Mouse (Mus musculus) forebrain, embryonic 11.5 days (tissue): Measurements from ENCODE around the gene Trappc10. TPM values are rescaled to one million over a fixed set of nuclear protein-coding genes. Genes with fewer than 3 reads are reported as not detected.

ENCODE experiments used
- ATAC-seq: fragments of 200-750 bp; cut with Nextera tagmentation; replicated peaks from 2 replicates; pipeline ENCODE4 v1.8.0; 2017; ENCODE audit warnings: moderate TSS enrichment; ENCODE audit not compliant: low FRiP score
- DNase-seq: peaks from one replicate; pipeline ENCODE4 v3.0.0-alpha.2; 2017; ENCODE audit warnings: low spot score
- H3K27ac ChIP-seq: fragments of 300-500 bp; sonication (generic); 2 replicates; pipeline ENCODE4 v1.5.1; 2014; ENCODE audit warnings: low read depth, low read length
- H3K27me3 ChIP-seq: fragments of 300-500 bp; sonication (generic); 2 replicates; pipeline ENCODE4 v1.6.1; 2014; ENCODE audit warnings: mild to moderate bottlenecking, low read length, mixed read lengths; ENCODE audit not compliant: control insufficient read depth, insufficient read depth
- H3K36me3 ChIP-seq: fragments of 300-500 bp; sonication (generic); 2 replicates; pipeline ENCODE4 v1.6.1; 2014; ENCODE audit warnings: mild to moderate bottlenecking, low read length, moderate library complexity, mixed read lengths; ENCODE audit not compliant: control insufficient read depth, insufficient read depth
- H3K4me1 ChIP-seq: fragments of 300-500 bp; sonication (generic); replicated peaks from 2 replicates; pipeline ENCODE4 v1.6.1; 2014; ENCODE audit warnings: low read length, mixed read lengths; ENCODE audit not compliant: control insufficient read depth, insufficient read depth
- H3K4me2 ChIP-seq: fragments of 300-500 bp; sonication (generic); 2 replicates; pipeline ENCODE4 v1.6.1; 2014; ENCODE audit warnings: low read depth, mild to moderate bottlenecking, low read length, moderate library complexity, mixed read lengths; ENCODE audit not compliant: severe bottlenecking
- H3K4me3 ChIP-seq: fragments of 300-500 bp; sonication (generic); 2 replicates; pipeline ENCODE4 v1.5.1; 2014; ENCODE audit warnings: low read depth, low read length
- H3K9ac ChIP-seq: fragments of 300-500 bp; sonication (generic); 2 replicates; pipeline ENCODE4 v1.6.1; 2014; ENCODE audit warnings: low read length
- H3K9me3 ChIP-seq: fragments of 300-500 bp; sonication (generic); 2 replicates; pipeline ENCODE4 v1.6.1; 2016; ENCODE audit warnings: low read length, mixed read lengths; ENCODE audit not compliant: control insufficient read depth
- WGBS: fragments of 180-500 bp; shearing (Covaris S2); extraction: QIAGEN DNeasy Blood & Tissue Kit; methylation state at CpG from one replicate; pipeline ENCODE4 v1.1.7; 2014; 5-methylcytosine and 5-hydroxymethylcytosine counted together
- polyA plus RNA-seq: library from polyadenylated mRNA; unstranded; fragments of >200 nt; fragmentation: Nextera tagmentation; extraction: Ambion mirVana; gene quantifications from 2 replicates; pipeline ENCODE4 v1.2.1, GENCODE M21; 2014

Gene Trappc10
- polyA plus RNA-seq, 1 experiment from 2014 or later, result 15.5 TPM

GRCm38 (mm10) chr10:78245225-78245547 is 745 bp upstream of the Trappc10 start:
- Histone ChIP-seq H3K27me3 (no peaks in the 10 kb centered on the region), H3K4me3 (peak overlapping the region; percentile 83), H3K36me3 (no peaks in the 10 kb centered on the region), H3K4me2 (peak overlapping the region; percentile 95), H3K9ac (peak overlapping the region; percentile 64), H3K27ac (no peak overlapping the region), H3K4me1 (peaks cover 4% of the 10 kb centered on the region; the same call in 1 of the 2 replicates), H3K9me3 (no peaks in the 10 kb centered on the region)
- 20% methylated on average over 7 of the region's 7 CpGs for WGBS
- DNase-seq (no peak), ATAC-seq (peak; percentile 28; the same call in 1 of the 2 replicates)

DNA sequence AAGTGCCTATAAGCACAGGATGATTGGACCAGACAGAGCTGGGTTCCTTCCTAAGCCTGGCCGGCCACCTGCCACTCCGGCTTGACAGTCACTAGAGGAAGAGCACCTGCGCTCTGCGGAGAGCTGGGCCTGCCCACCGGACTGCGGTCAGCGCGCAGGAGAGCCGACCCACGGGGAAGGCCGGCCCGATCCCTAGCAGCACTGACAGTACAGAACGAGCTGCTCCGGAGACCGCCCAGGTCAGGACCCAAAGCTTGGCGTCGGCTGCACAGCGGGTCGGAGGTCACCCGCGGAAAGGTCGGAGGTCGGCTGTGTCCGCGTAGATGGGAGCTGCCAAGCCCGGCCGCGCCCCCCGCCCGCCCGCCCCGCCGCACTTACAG is 393 bp downstream of the Trappc10 start:
- Histone ChIP-seq H3K27ac (no peak overlapping the region), H3K9me3 (no peaks in the 10 kb centered on the region), H3K9ac (peak overlapping the region; percentile 64), H3K4me1 (peaks cover 4% of the 10 kb centered on the region; the same call in 1 of the 2 replicates), H3K27me3 (no peaks in the 10 kb centered on the region), H3K4me3 (peak overlapping the region; percentile 83), H3K36me3 (no peaks in the 10 kb centered on the region), H3K4me2 (peak overlapping the region; percentile 95)
- ATAC-seq, result peak; percentile 51
- WGBS, result under 1% methylated on average over 31 of the region's 33 CpGs
- DNase-seq, result no peak

GRCm38 (mm10) chr10:78238926-78239325 is 5.5 kb downstream of the Trappc10 start:
- H3K4me3 ChIP-seq, result no peak overlapping the region
- DNase-seq, result no peak
- no peaks in the 10 kb centered on the region for H3K9me3 ChIP-seq
- ATAC-seq, result no peak
- H3K27me3 ChIP-seq, result no peaks in the 10 kb centered on the region
- H3K4me2 ChIP-seq, result no peak overlapping the region
- no peak overlapping the region for H3K9ac ChIP-seq
- no peak overlapping the region for H3K27ac ChIP-seq
- WGBS, result 91% methylated on average over 6 of the region's 6 CpGs
- H3K4me1 ChIP-seq, result no peaks in the 10 kb centered on the region; the same call in 1 of the 2 replicates
- no peaks in the 10 kb centered on the region for H3K36me3 ChIP-seq

GRCm38 (mm10) chr10:78238297-78238696 is 6.1 kb downstream of the Trappc10 start:
- no peaks in the 10 kb centered on the region for H3K27me3 ChIP-seq
- no peak overlapping the region for H3K4me2 ChIP-seq
- no peak overlapping the region for H3K9ac ChIP-seq
- WGBS, result 91% methylated on average over 5 of the region's 5 CpGs
- no peaks in the 10 kb centered on the region for H3K9me3 ChIP-seq
- H3K36me3 ChIP-seq, result no peaks in the 10 kb centered on the region
- no peak for ATAC-seq
- H3K27ac ChIP-seq, result no peak overlapping the region
- H3K4me1 ChIP-seq, result no peaks in the 10 kb centered on the region; the same call in 1 of the 2 replicates
- H3K4me3 ChIP-seq, result no peak overlapping the region
- no peak for DNase-seq

DNA sequence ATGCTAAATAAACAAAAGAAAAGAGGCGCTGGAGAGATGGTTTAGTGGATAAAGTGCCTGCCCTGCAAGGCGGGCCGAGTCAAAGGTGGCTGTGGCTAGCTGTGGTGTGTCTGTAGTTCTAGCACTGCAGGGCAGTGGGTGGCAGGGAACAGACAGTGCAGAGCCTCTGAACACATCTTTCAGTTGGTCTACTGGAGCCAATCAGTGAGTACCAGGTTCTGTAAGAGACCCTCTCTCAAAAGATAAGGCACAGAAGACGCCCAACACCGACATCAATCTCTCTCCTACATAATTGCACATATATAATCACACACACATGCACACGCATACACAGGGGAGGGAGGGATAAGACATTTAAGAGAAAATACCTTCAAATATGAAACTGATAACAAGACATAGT is 6.6 kb downstream of the Trappc10 start:
- Histone ChIP-seq H3K36me3 (no peaks in the 10 kb centered on the region), H3K9ac (no peak overlapping the region), H3K27me3 (no peaks in the 10 kb centered on the region), H3K27ac (no peak overlapping the region), H3K4me2 (no peak overlapping the region), H3K4me3 (no peak overlapping the region), H3K4me1 (no peaks in the 10 kb centered on the region), H3K9me3 (no peaks in the 10 kb centered on the region)
- no peak for DNase-seq
- no peak for ATAC-seq
- WGBS, result 93% methylated on average over 6 of the region's 6 CpGs

- ATAC-seq (no peak), DNase-seq (no peak)
- no peak overlapping the region for H3K9ac ChIP-seq
- H3K27me3 ChIP-seq, result no peaks in the 10 kb centered on the region
- no peak overlapping the region for H3K4me3 ChIP-seq
- H3K27ac ChIP-seq, result no peak overlapping the region
- WGBS, result 84% methylated on average over 8 of the region's 8 CpGs
- no peaks in the 10 kb centered on the region for H3K9me3 ChIP-seq
- H3K36me3 ChIP-seq, result no peaks in the 10 kb centered on the region
- no peaks in the 10 kb centered on the region for H3K4me1 ChIP-seq
- no peak overlapping the region for H3K4me2 ChIP-seq
Observed at GRCm38 (mm10) chr10:78236885-78237629, 7.4 kb downstream of the Trappc10 start.

DNA sequence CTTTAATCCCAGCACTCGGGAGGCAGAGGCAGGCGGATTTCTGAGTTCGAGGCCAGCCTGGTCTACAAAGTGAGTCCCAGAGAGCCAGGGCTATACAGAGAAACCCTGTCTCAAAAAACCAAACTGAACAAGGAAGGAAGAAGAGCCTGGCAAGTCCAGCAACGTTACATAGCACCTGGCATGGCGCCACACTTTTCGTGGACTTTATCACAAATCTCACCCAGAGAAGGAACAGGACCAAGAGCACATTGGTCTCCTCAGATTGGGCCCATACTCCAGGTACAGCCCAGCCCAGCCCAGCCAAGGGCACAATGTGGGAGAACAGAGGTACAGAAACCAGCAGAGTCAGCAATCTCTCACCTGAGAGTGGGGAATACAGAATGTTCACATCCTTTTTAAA is 10.7 kb downstream of the Trappc10 start:
- Histone ChIP-seq H3K36me3 (no peaks in the 10 kb centered on the region), H3K4me3 (no peak overlapping the region), H3K4me1 (no peaks in the 10 kb centered on the region), H3K4me2 (no peak overlapping the region), H3K27ac (no peak overlapping the region), H3K9me3 (no peaks in the 10 kb centered on the region), H3K9ac (no peak overlapping the region), H3K27me3 (no peaks in the 10 kb centered on the region)
- no peak for DNase-seq
- no peak for ATAC-seq
- WGBS, result 95% methylated on average over 6 of the region's 6 CpGs

DNA sequence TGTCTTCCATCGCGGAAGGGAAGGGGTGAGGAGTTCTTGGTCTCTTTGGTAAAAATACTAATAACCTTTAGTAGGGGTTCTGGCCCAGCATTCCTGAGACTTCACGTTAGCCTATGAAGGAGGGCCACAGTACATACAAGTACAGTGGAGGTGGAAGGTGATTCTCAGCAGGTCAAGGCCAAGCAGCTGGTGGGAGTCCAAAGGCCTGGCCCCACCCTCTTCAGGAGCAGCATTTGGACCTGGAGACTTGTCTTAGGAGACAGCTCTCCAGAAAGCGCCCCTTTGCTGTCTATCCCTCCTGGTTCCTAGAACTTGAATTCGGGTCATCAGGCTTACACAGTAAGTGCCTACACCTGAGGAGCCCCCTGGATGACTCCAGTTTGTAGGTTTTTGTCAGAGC is 11.3 kb downstream of the Trappc10 start:
- Histone ChIP-seq H3K4me2 (no peak overlapping the region), H3K27ac (no peak overlapping the region), H3K36me3 (peaks cover 3% of the 10 kb centered on the region), H3K4me1 (no peaks in the 10 kb centered on the region), H3K27me3 (no peaks in the 10 kb centered on the region), H3K9me3 (no peaks in the 10 kb centered on the region), H3K9ac (no peak overlapping the region), H3K4me3 (no peak overlapping the region)
- DNase-seq (no peak), ATAC-seq (no peak)
- 96% methylated on average over 5 of the region's 5 CpGs for WGBS

DNA sequence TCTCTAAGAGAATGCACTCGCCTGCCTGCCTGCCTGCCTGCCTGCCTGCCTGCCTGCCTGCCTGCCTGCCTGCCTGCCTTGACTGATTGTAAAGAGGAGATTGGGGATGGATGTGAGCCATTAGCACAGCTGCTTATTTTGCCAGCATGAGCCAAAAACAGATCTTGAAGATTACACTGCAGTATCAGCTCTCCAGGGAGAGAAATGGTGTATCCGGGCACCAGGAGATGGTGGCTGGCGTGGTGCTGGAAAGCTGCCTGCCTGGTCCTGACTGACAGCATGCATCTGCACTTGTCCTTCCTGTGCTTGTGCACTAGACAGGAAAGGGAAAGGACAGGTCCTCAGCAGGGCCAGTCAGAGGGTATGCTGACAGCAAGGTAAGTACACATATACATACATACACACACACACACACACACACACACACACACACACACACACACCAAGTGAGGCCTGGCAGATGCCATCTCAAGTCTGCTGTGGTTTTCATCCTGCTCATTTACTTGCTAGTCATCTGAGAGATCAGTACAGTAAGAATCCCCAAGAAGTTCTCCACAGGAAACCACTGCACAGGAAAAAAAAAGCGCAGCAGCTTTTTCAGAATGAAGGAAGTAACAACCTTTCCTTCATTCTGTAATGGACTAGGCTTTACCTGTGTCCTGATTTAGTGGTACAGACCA is 12.0 kb downstream of the Trappc10 start:
- H3K27me3 ChIP-seq, result no peaks in the 10 kb centered on the region
- H3K9ac ChIP-seq, result no peak overlapping the region
- ATAC-seq (no peak), DNase-seq (no peak)
- no peak overlapping the region for H3K4me2 ChIP-seq
- H3K27ac ChIP-seq, result no peak overlapping the region
- no peak overlapping the region for H3K4me3 ChIP-seq
- 86% methylated on average over 4 of the region's 4 CpGs for WGBS
- H3K9me3 ChIP-seq, result no peaks in the 10 kb centered on the region
- H3K36me3 ChIP-seq, result peaks cover 3% of the 10 kb centered on the region
- no peaks in the 10 kb centered on the region for H3K4me1 ChIP-seq
